Comparison of ENCODE assay signal across 9 mouse cellular contexts in genomic region chr3:51708746-51709411, GRCm38 (mm10). TPM values are rescaled to one million over a fixed set of nuclear protein-coding genes. Genes with fewer than 3 reads are reported as not detected.
A peak's percentile ranks its signal among the peaks of the same experiment; 100 is the strongest.
DNase-seq lines count a peak whose midpoint lies in the region; ATAC-seq lines count a peak whose summit lies in the region.
"Had no signal": no experiment of that assay in that cellular context is flagged by ENCODE, and none has a peak within 500 bp of the region (broad histone marks: within the 10 kb centered on the region; RNA-seq: fewer than 3 reads in every experiment).

No protein-coding gene starts in this region.

- H3K36me3 ChIP-seq in heart, embryonic 12.5 days, result no peaks in the 10 kb centered on the region
- no peaks in the 10 kb centered on the region for H3K36me3 ChIP-seq in liver, embryonic 12.5 days
- H3K36me3 ChIP-seq: G1E had no signal

- 29% methylated on average over 21 of the region's 21 CpGs for WGBS in heart, embryonic 12.5 days
- WGBS in liver, embryonic 12.5 days (ENCODE audit: insufficient replicate concordance), result 68% methylated on average over 21 of the region's 21 CpGs

- DNase-seq in 3134 (ENCODE audit: extremely low read depth, insufficient read length, low spot score), result peak; percentile 87
- peak; percentile 81 to 87 for DNase-seq in adrenal gland, postnatal 36 days
- DNase-seq in kidney, postnatal 10 days, result peak; percentile 90
- DNase-seq in neural tube, embryonic 10.5 days (ENCODE audit: extremely low spot score, low spot score), result peak; percentile 39
- DNase-seq in testis, postnatal 10 days (ENCODE audit: low spot score), result peak; percentile 88

- peak; percentile 69 for ATAC-seq in erythroid progenitor cell, adult 5-6 weeks (replicated peaks; ENCODE audit: low FRiP score, poor library complexity, severe bottlenecking)
- ATAC-seq in heart, embryonic 12.5 days (ENCODE audit: insufficient number of reproducible peaks, low FRiP score), result peak; percentile 86
- peak; percentile 66 for ATAC-seq in liver, embryonic 12.5 days

- peaks cover 52% of the 10 kb centered on the region for H3K4me1 ChIP-seq in heart, embryonic 12.5 days (replicated peaks)
- H3K4me1 ChIP-seq in liver, embryonic 12.5 days, result peaks cover 55% of the 10 kb centered on the region

- no peaks in the 10 kb centered on the region for H3K9me3 ChIP-seq in heart, embryonic 12.5 days (replicated peaks)
- no peaks in the 10 kb centered on the region for H3K9me3 ChIP-seq in liver, embryonic 12.5 days (replicated peaks)
- H3K9me3 ChIP-seq: G1E had no signal

- peak overlapping the region; percentile 74 for H3K4me2 ChIP-seq in heart, embryonic 12.5 days
- H3K4me2 ChIP-seq in liver, embryonic 12.5 days, result peak overlapping the region; percentile 55

- H3K4me3 ChIP-seq in heart, embryonic 12.5 days, result peak overlapping the region; percentile 40
- peak overlapping the region; percentile 25 for H3K4me3 ChIP-seq in liver, embryonic 12.5 days

- no peaks in the 10 kb centered on the region for H3K27me3 ChIP-seq in heart, embryonic 12.5 days (replicated peaks)
- no peaks in the 10 kb centered on the region for H3K27me3 ChIP-seq in liver, embryonic 12.5 days (replicated peaks)

- H3K9ac ChIP-seq in heart, embryonic 12.5 days, result peak overlapping the region; percentile 53; the same call in 1 of the 2 replicates
- H3K9ac ChIP-seq in liver, embryonic 12.5 days, result no peak overlapping the region

- H3K27ac ChIP-seq in heart, embryonic 12.5 days (ENCODE audit: poor library complexity, severe bottlenecking), result peak overlapping the region; percentile 99
- peak overlapping the region; percentile 70 for H3K27ac ChIP-seq in liver, embryonic 12.5 days

RNA-seq across cellular contexts. Expression of gene Mgst2, which starts 48.7 kb away (rescaled TPM):
- 100 to 1,000 TPM; 162 to 243 TPM for total RNA-seq in adrenal gland, postnatal 36 days (2021)
- total RNA-seq in erythroid progenitor cell, adult 5-6 weeks (2015; ENCODE audit: low replicate concordance), result 19.3 and 31.0 TPM in 2 replicates
- total RNA-seq in erythroid progenitor cell, adult 5-6 weeks (2017; ENCODE audit: low replicate concordance), result 14.5 and 33.0 TPM in 2 replicates
- polyA plus RNA-seq in heart, embryonic 12.5 days (2016; fragmentation: Nextera tagmentation; extraction: Ambion mirVana), result 1.2 and 2.5 TPM in 2 replicates
- 14.7 and 16.5 TPM in 2 replicates for polyA plus RNA-seq in liver, embryonic 12.5 days (2016; fragmentation: Nextera tagmentation; extraction: Ambion mirVana)

Comparison
In these comparisons a context has a peak if more than half of its experiments do, and no peak if none do; other contexts are left out.
1. Peak in every context shown above with its lines: DNase-seq, ATAC-seq, H3K4me3 ChIP-seq and H3K27ac ChIP-seq.
2. DNase-seq: peak in every context shown above with its lines; median percentile 90 in kidney, postnatal 10 days; 88 in testis, postnatal 10 days; 87 in 3134; 84 in adrenal gland, postnatal 36 days; 39 in neural tube, embryonic 10.5 days.
3. RNA of gene Mgst2, which starts 48.7 kb away (total RNA-seq): 162 to 243 TPM in adrenal gland, postnatal 36 days; 14.5 to 33.0 TPM in erythroid progenitor cell, adult 5-6 weeks; every median in the first group is over 4 times any median in the second.